Mouse (Mus musculus) 3T3-L1 (cell line): ENCODE results near the gene 1110012L19Rik.
"Not testable (repeated sequence)": the region's sequence is repeated elsewhere in the genome, so short reads cannot be mapped to it uniquely, and the experiment has no call there.

Source experiments
- DNase-seq: peaks from one replicate; pipeline ENCODE4 v3.0.0-alpha.2; 2015; ENCODE audit warnings: low read depth, low spot score

The 1110012L19Rik gene

DNA sequence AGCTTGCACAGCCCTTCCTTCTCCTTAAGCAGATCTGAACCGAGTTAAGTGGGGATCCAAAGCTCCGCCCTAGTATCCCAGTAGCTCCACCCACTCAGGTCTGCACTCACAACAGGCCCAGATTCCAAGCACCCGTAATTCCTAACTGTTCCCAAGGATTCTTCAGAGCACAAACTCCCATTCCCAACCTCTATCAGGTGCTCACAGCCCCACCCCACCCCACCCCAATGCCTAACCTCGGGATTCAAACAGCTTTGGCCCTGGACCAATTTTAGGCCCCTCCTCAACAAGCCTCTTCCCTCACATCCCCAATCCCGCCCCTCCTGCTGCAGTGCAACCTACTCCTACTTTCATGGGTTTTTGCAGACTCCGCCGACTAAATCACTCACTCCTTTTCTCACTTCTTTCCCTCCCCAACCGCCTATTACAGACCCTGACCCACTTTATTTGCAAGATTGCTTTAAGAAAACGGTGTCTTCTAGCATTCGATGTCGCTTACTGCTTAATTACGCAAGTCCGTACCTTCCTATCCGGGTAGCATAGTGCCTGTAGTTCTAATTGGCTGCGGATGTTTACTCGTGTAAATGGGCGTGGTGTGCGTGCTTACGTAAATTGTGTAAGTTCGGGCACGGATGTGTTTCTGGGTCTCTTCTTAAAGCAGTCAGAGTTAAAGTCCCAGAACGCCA, at the start of gene 1110012L19Rik:
1110012L19Rik (plus strand) TSS at position 602 of the 686 bp plus-strand sequence.
- DNase-seq: peak; percentile 93

DNA sequence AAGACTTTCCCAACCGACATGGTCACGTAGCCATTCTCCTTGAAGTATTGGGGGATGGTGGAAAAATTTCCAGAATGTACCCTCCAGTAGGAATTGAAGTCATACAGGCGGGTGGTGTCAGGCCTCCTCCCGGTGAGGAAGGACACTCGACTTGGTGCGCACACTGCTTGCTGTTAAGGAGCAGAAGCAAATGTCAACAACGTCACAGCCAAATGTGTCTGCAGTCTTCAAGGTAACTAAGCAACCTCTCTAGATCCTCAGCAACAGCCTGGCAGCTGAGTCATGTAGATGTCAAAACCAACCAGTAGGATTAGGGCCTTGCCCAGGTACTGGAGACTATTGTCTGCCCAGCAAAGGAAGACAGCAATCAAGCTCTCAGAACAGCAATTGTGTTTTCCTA, 22.7 kb upstream of the 1110012L19Rik start:
- no peak for DNase-seq

DNA sequence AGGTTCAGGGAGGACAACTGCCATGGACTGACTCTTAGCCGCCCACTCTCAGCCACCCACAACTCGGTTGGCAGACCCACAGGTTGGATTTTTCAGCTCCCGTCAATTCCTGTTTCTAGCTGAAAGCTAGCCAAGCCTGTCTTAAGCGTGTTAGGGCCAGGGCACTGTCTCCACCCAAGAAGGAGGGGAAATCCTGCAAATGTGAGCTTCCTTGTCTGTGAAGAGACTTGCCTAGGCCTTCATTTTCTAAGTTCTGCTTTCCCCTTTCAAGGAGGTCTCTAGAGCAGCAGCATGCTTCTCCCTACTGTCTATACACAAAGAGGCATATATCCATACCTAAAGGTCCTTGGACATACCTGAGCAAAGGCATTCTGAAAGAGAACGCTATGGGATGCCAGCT, 22.2 kb upstream of the 1110012L19Rik start:
- no peak for DNase-seq

DNA sequence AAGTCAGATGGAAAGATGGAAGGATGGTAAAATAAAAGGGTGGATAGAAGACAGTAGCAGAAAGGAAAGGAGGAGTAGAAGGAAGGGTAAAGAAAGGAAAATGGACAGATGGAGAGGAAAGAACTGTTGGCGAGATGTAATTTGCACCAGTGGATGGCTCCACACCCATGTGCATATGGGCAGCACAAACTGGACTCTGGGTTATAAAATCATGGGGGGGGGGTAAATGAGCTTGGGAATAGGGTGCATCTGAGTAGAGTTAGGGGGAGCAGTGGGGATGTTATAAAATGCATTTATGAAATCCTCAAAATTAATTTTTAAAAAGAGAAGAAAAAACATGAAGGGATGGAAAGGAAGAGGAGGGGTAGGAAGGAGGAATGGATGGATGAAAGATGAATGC, 21.5 kb upstream of the 1110012L19Rik start:
- DNase-seq: no peak

DNA sequence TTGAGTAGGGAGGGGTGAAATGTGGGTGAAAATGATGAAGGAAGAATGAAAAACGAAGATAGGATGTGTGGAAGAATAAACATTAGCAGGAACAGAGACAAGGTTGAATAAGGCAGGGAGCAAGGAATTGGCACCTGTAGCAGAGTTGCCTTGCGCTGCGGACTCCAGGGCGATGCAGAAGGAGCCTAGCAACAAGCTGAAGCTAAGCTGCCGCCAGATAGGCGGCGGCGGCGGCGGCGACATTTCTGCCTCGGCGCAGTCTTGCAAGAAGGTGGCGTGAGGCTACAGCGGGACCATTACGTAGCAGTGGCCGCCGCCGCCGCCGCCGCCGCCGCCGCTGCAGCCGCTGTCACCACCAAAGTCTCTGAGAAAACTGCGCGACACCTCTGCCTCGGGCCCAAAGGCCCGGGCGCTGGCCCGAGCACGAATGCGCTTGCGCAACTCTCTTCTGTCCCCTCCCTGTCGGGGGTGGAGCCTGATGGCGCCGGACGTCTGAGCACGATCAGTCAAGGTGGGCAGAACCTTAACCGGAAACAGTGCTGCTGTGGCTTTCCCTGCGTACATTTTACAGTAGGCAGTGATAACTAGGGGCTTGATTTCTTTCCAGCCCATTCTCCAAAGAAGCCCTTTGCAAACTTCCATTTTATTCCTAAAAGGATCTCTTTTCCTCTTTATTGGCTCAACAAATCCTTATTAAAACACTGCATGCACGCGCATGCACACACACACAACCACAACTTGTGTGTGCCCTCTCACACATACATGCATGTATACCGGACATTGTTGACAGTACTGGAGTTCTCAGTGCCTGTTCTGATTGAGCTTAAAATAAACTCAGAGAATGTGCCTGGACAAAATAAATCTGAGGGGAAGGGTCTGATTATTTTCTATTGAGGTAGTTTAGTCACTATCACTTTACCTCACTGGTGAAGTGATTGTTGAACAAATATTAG, 20.7 kb upstream of the 1110012L19Rik start, which contains the start of gene Ids:
Ids (minus strand) TSS at position 424 of the 953 bp plus-strand sequence.
- peak; percentile 87 for DNase-seq

DNA sequence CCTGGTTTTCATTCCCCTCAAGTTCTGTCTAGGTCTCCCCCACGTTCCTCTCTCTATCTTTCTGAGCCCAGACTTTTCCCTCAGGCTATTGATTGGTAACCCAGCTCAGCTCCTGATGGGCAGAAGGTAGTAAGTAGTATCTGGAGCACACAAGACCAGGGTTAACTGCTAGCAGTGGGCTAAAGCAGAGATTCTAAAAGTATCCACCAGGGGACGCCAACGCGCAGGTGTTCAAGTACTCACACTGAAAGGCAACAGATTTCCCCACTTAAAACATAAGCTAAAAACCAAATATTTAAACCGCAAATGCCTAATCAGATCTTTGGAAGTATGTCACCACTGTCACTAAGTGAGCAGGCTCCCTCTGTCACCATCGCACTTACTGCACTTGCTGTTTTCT, 15.9 kb upstream of the 1110012L19Rik start:
- DNase-seq: not testable (repeated sequence)

DNA sequence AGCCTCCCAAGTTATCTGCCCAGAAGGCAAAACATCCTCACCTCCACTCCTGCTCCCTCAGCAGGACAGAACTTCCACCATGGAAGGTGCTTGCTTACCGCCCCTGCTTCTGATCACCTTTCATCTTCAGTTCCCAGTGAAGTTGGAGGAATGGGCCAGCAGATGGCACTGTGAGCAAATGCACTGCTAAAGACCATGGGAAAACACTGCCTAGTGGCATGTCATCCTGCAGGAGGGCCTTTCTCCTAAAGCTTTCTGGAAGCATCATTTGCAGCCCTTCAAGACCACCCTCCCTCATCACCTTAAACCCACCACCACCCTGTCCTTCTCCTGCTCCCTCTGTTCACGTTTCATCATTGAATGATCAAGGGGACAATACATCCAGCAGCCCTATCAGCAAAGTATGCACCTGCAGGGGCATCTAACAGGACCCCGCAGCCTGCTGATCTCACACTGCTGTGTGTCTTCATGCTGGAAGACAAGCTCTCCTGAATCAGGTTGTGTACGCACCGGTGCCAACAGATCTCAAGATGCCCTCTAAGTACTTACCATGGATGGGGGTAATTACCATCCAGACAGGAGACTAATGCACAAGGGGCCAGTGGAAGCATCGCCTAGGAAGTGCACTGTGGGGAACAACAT, 11.1 kb upstream of the 1110012L19Rik start:
- not testable (repeated sequence) for DNase-seq

DNA sequence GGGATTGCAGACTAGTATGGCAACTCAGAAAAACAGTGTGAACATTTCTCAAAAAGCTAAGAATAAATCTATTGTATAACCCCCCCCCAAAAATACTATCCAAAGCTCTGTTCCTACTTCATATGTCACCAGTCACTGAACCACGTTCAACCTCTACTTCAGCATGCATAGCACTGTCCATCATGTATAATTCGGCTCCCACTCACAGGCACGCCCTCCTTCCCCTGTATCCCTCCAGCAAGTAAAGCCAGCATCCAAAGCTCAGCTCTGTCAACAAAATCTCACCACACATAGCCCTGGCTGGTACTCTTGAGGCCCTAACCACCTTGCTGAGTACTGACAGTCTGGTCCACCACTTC, 781 bp upstream of the 1110012L19Rik start:
- no peak for DNase-seq

DNA sequence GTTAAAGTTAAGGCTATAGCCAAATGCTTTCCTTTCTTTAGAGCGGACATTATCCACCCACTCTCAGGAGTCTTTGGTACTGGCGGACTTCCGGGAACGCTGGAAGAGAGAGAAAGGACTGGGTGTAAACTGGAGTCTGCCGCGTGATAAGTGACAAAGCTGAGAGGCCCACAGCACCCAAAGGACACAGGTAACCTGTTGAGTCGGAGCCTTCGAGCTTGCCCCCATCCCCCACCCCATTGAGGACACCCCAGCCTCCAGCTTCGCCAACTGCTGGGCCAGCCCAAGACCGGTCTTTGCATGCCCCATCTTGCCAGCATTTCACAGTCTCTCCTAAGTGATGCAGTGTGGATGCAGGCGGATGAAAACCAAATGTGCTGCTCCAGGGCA, 280 bp downstream of the 1110012L19Rik start:
- DNase-seq: no peak

DNA sequence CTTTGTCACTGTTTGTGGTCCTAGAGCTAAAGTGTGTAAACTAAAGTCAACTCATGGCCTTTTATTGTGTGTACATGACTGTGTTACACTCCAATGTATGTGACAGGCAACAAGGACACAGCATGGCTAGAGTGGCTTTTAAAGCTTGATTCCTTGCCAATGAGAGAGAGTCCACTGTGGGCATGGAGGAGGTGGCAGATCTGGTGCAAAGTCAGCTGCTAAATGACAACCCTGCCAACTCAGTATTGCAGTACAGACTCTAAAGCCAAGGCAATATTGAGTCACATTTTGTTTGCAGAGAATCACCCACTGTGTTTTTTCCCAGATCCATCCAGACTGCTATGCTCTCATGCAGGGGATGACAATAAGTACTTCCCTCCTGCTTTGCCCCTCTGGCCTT, 7.0 kb downstream of the 1110012L19Rik start:
- DNase-seq: not testable (repeated sequence)

DNA sequence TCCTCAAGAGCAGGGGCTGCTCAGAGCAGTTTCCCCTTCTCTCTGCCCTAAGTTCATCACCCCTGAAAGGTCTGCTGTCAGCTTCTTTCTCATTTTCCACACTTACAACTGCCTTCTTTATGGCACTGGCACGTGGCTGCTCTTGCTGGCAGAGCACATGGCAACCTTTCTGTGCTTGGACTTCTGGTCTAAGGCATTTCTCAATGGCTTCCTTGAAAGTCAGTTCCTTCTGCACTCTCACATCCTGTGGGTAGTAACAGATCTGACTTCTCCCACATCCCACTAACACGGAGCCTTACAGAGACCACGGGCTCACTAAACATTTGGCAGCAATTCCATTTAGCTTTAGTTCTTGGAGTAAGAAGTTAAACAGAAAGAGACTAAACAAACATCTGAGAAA, 39.8 kb downstream of the 1110012L19Rik start:
- DNase-seq: not testable (repeated sequence)
